Mouse (Mus musculus): Measurements from ENCODE around the gene Sowahc.
A peak's percentile ranks its signal among the peaks of the same experiment; 100 is the strongest.

Sowahc gene

GRCm38 (mm10) chr10:59221473-59222270, at the start of gene Sowahc, which contains the start of gene Sept10:
TSS of gene Sowahc (plus strand) at chr10:59221953.
TSS of gene Sept10 (minus strand) at chr10:59221847.
- peak; percentile 95 to 99 for DNase-seq

DNA sequence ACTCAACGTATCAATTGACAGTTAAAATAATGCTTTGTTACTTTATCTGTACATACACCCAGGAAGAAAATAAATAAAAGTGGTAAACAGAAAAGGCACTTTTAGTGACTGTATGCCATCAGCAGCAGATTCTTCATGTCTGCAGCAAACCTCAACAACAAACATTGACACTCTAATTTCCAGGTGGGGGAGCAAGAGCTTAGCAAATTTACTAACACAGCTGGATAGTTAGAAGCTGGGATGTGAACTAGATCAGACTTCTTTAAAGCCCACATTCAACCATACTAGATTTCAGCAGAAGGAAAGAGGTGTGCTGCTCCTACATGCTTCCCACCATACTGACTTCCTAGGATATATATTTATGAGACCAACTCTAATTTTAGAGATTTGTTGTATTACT, 49.2 kb upstream of the Sowahc start:
- DNase-seq, result no peak

GRCm38 (mm10) chr10:59179620-59180019, 42.1 kb upstream of the Sowahc start:
- no peak for DNase-seq

DNA sequence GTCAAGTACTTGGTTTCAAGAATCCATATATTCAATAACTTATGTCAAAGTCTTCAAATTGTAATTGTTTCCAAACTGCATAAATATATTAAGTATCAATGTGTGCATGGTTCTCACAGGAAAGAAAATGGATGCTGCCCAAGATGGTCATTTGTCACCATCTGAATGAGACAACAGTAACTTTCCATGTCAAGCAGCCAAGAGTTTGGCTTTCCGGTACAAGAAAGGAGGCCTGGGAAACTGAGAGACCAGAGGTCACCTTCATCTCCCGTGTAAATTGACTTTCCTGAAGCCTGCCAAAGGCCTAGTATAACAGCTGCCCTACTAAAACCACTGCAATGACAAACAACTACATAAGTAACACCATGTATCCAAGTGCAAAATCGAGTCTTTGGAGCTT, 39.4 kb upstream of the Sowahc start:
- no peak for DNase-seq

DNA sequence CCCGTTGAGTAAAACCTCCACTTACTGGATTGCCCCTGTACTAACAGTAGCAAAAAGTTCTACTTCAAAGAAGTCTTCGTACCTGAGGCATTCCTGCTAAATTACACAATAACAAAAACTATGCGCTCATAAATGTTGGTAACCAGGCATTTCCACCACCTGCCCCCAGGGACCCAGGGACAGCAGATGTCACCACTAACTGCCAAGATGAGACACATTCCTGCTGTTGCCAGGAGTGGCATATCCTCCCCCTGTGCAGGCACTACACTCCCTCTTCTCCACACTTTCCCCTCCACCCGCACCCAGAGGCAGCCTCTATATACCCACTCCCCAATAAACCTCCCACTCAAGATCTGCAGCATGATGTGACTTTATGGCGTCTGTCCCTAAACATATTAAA, 26.9 kb upstream of the Sowahc start:
- no peak for DNase-seq

DNA sequence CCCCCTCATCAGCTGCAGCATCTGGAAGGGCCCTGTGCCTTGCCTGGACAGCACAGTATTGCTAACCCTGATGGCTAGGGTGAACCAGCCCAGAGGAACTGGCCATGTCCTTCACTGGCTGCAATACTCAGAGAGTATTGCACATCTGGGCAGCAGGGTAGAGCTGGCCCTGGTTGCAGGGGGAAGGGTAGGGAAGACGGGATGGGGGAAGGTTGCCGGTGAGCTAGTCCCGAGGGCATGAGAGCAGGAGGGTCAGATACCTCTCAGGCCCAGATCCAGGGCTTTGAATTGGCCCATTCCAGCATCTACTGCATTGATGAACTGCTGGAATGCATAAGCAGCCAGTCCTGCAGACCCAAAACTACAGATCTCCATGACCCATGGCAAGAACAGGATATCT, 25.0 kb upstream of the Sowahc start:
- DNase-seq, result no peak

DNA sequence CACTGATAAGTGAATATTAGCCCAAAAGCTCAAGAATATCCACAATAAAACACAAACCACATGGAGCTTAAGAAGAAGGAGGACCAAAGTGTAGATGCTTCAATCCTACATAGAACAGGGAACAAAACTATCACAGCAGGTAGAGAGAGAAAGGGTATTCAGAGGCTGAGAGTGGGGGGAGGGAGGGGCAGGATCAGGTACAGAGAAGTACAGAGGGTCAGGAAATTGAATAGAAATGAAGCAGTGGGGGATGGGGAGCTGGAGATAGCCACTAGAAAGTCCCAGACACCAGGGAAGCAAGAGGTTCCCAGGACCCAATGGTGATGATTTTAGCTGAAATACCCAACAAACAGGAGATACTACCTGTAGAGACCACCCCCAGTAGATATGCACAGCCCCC, 21.7 kb upstream of the Sowahc start:
- no peak for DNase-seq

DNA sequence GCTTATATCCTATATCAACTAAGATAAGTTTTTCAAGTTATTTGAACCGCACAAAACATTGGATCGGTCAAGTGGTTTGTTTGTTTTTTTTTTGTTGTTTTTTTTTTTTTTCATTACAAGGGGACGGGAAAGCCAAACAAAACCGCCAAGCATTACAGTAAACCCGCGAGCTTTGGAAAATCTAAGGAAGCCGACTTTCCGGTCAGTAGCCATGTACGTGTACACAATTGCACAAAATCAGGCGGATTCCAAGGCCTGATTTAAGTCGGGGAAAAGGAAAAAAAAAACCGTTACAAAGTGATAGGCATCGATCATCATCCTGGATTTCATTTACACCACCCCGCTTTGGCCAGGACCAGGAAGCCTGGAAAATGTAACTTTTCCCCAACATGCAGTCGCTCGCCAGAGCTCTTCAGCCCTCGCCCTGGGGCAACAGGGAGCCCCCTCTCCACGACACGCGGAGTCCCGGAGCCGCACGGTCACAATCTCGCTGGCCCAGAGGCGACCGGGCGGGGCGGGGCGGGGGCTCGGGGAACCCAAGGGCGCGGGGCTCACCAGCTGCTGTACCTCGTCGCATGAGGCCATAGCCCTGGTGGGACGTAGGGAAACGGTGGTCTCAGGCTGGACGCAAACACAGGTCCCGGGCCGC, 805 bp upstream of the Sowahc start:
- DNase-seq, result no peak

GRCm38 (mm10) chr10:59222271-59223101, 733 bp downstream of the Sowahc start:
- DNase-seq, result no peak

DNA sequence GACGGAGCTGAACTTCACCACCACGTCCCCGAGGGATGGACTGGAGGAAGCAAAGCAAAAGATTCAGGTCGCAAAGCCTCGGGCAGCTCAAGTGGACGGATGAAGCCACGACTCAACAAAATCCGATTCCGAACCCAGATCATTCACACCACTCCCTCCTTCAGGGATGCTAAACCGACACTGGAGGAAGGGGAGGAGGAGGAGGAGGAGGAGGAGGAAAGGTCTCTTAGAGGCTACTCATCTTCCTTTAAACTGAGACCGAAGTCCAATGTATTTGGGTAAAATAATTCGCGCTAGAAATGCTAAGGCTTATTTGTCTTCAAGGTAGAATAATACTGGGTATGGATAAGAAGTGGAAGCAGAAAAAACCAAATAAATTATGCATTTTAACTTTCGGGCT, 1.5 kb downstream of the Sowahc start:
- no peak for DNase-seq

DNA sequence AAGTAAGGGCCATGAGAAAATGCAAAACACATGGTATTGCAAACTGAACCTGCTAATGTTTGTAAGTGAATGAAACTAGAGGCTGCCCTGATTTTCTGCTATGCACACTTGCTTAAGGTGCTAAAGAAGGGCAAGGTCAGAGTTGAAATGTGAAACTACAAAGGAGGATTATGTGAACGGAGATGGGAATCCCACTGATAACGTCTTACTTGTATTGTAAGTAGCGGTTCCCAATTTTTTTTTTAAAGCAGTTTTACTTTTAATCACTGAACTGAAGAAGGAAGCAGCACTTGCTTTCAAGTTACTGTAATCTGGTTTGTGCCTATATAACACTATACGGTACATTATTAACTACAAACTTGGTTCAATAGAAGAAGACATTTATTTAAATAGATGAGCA, 2.1 kb downstream of the Sowahc start:
- no peak for DNase-seq

- DNase-seq, result no peak
These were observed 3.4 kb downstream of the Sowahc start for GRCm38 (mm10) chr10:59225137-59225536.

GRCm38 (mm10) chr10:59229205-59229820, 7.6 kb downstream of the Sowahc start:
- no peak for DNase-seq

DNA sequence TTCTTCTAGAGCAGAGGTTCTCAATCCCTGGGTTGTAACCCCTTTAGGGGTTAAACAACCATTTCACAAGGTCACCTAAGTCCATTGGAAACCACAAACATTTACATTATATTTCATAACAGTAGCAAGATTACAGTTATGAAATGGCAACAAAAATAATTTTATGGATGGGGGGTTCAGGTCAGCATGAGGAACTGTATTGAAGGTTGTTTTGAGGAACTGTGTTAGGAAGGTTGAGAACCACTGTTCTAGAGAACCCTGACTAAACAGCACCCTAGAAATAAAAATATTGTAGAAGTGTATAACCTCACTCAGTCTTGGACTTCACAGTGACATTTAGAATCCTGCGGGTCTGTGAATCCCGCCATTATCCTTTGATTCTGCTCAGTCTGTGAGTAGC, 13.5 kb downstream of the Sowahc start:
- DNase-seq, result no peak

GRCm38 (mm10) chr10:59235847-59236246, 14.1 kb downstream of the Sowahc start:
- DNase-seq, result no peak

DNA sequence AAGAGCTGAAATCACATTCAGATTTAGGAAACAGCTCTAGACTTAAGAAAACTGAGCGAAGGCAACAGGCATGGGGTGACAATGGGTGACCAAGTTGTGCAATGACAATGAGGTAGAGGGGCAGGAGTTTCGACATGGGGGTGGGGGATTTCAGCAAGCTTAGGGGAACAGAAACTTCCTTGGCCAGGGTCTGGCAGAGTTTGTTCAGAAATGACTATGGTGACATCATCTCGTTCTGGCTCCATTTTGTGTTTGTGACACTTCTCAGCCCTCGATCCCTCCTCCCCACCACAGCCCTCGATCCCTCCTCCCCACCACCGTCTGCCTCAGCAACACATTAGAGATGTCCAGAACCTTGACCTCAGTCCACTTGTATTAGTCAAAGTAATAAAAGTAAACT, 14.7 kb downstream of the Sowahc start:
- DNase-seq, result no peak

- no peak for DNase-seq
These were observed 16.0 kb downstream of the Sowahc start for GRCm38 (mm10) chr10:59237757-59238156.

- DNase-seq, result no peak
These were observed 19.4 kb downstream of the Sowahc start for GRCm38 (mm10) chr10:59241141-59241541.

- DNase-seq, result no peak
These were observed 27.8 kb downstream of the Sowahc start for GRCm38 (mm10) chr10:59249531-59249930.

DNA sequence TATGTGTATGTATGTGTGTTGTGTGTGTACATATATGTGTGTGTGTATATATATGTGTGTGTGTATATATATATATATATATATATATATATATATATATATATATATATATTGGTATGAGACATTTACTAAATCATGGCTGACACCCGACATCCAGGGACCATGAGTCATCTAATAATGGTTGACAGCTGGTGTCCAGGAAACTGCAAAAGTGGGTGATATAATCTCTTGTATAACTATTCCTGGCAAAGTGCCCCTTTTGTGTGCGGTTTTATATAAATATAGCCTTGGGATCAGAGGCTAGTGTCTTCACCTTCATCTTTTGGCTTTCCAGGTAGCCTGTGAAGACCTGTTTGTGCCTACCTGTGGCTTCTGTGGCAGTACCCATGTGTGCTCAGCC, 28.9 kb downstream of the Sowahc start:
- DNase-seq, result no peak

DNA sequence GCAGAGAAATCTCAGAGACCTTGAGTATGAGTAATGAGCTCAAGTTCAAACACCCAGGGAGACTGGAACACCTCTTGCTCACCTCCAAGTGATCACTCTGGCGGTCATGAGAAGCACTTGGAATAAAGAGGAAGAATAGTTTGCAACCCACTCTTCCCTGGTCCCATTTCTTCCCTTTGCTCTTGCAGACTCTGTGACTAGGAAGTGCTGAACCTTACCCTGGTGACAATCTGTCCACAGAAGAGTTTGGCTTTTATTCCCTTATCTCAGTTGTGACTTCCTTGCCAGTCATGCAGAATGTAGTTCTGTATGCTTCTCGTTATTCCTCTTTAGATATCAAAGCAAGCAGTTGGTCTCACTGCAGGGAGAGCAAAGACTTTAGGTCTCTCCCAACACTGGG, 30.2 kb downstream of the Sowahc start:
- DNase-seq, result no peak

- DNase-seq, result no peak
These were observed 30.6 kb downstream of the Sowahc start for GRCm38 (mm10) chr10:59252396-59252795.

- DNase-seq, result no peak
These were observed 31.9 kb downstream of the Sowahc start for GRCm38 (mm10) chr10:59253541-59254079.

All from spleen, adult 18-20 months (tissue).